Mouse (Mus musculus): ENCODE results near the gene Usp17le. TPM values are rescaled to one million over a fixed set of nuclear protein-coding genes. Genes with fewer than 3 reads are reported as not detected.
"Not testable (repeated sequence)": the region's sequence is repeated elsewhere in the genome, so short reads cannot be mapped to it uniquely, and the experiment has no call there.

The Usp17le gene
- not detected in 2 replicates for polyA plus RNA-seq (2014; fragmentation: Nextera tagmentation; extraction: Ambion mirVana)

- H3K4me3 ChIP-seq (ENCODE audit: low read depth, low read length); H3K9me3 ChIP-seq (ENCODE audit: low read depth, low read length); H3K9ac ChIP-seq; H3K27me3 ChIP-seq (ENCODE audit: insufficient read depth, low read length); H3K27ac ChIP-seq (ENCODE audit: low read depth); H3K36me3 ChIP-seq (ENCODE audit: insufficient read depth); H3K4me1 ChIP-seq (ENCODE audit: insufficient read depth); ATAC-seq (ENCODE audit: insufficient read depth); H3K4me2 ChIP-seq; DNase-seq: not testable (repeated sequence)
- 60% methylated on average over 2 of the region's 2 CpGs for WGBS
Measured at GRCm38 (mm10) chr7:104777370-104777769, at the start of gene Usp17le. TSS of gene Usp17le (minus strand) at chr7:104777470.

- not testable (repeated sequence) for H3K27ac ChIP-seq (ENCODE audit: low read depth); H3K9me3 ChIP-seq (ENCODE audit: low read depth, low read length); H3K36me3 ChIP-seq (ENCODE audit: insufficient read depth); H3K4me2 ChIP-seq; DNase-seq; H3K27me3 ChIP-seq (ENCODE audit: insufficient read depth, low read length); H3K4me3 ChIP-seq (ENCODE audit: low read depth, low read length); H3K4me1 ChIP-seq (ENCODE audit: insufficient read depth); ATAC-seq (ENCODE audit: insufficient read depth); H3K9ac ChIP-seq
- 79% methylated on average over 8 of the region's 8 CpGs for WGBS
Measured at GRCm38 (mm10) chr7:104810335-104810734, 33.1 kb upstream of the Usp17le start.

- Histone ChIP-seq H3K27me3 (ENCODE audit: insufficient read depth, low read length) (no peaks in the 10 kb centered on the region), H3K9ac (no peak overlapping the region), H3K4me1 (ENCODE audit: insufficient read depth) (no peaks in the 10 kb centered on the region), H3K27ac (ENCODE audit: low read depth) (no peak overlapping the region), H3K4me3 (ENCODE audit: low read depth, low read length) (no peak overlapping the region), H3K36me3 (ENCODE audit: insufficient read depth) (no peaks in the 10 kb centered on the region), H3K9me3 (ENCODE audit: low read depth, low read length) (no peaks in the 10 kb centered on the region), H3K4me2 (no peak overlapping the region)
- 71% methylated on average over 1 of the region's 1 CpGs for WGBS
- ATAC-seq (ENCODE audit: insufficient read depth) (no peak), DNase-seq (no peak)
- no peak for TF ChIP-seq CTCF (IDR thresholded peaks at IDR 0.05; ENCODE audit: low read depth)
Measured at GRCm38 (mm10) chr7:104790796-104791195, 13.5 kb upstream of the Usp17le start.

Other genes starting within 250 kb of the Usp17le start
- gene Olfr651, start 227.3 kb downstream of the Usp17le start, polyA plus RNA-seq (2014; fragmentation: Nextera tagmentation; extraction: Ambion mirVana), result not detected in 2 replicates
- not detected in 2 replicates for gene Olfr652, start 216.6 kb downstream of the Usp17le start, polyA plus RNA-seq (2014; fragmentation: Nextera tagmentation; extraction: Ambion mirVana)
- gene Olfr653, start 200.2 kb downstream of the Usp17le start, polyA plus RNA-seq (2014; fragmentation: Nextera tagmentation; extraction: Ambion mirVana), result not detected in 2 replicates
- not detected in 2 replicates for gene Olfr654, start 190.4 kb downstream of the Usp17le start, polyA plus RNA-seq (2014; fragmentation: Nextera tagmentation; extraction: Ambion mirVana)
- not detected in 2 replicates for gene Olfr655, start 175.7 kb downstream of the Usp17le start, polyA plus RNA-seq (2014; fragmentation: Nextera tagmentation; extraction: Ambion mirVana)
- gene Olfr656, start 163.5 kb downstream of the Usp17le start, polyA plus RNA-seq (2014; fragmentation: Nextera tagmentation; extraction: Ambion mirVana), result not detected in 2 replicates
- gene Olfr657, start 152.7 kb downstream of the Usp17le start, polyA plus RNA-seq (2014; fragmentation: Nextera tagmentation; extraction: Ambion mirVana), result not detected in 2 replicates
- 0.07 TPM in 1 of 2 replicates, not detected in the other for gene Olfr658, start 130.2 kb downstream of the Usp17le start, polyA plus RNA-seq (2014; fragmentation: Nextera tagmentation; extraction: Ambion mirVana)
- gene Olfr659, start 110.7 kb downstream of the Usp17le start, polyA plus RNA-seq (2014; fragmentation: Nextera tagmentation; extraction: Ambion mirVana), result not detected in 2 replicates
- gene Olfr661, start 91.0 kb downstream of the Usp17le start, polyA plus RNA-seq (2014; fragmentation: Nextera tagmentation; extraction: Ambion mirVana), result not detected in 2 replicates
- gene Usp17lb, start 65.1 kb upstream of the Usp17le start, polyA plus RNA-seq (2014; fragmentation: Nextera tagmentation; extraction: Ambion mirVana), result not detected in 2 replicates
- not detected in 2 replicates for gene Usp17la, start 79.5 kb upstream of the Usp17le start, polyA plus RNA-seq (2014; fragmentation: Nextera tagmentation; extraction: Ambion mirVana)
- gene Olfr665, start 100.6 kb upstream of the Usp17le start, polyA plus RNA-seq (2014; fragmentation: Nextera tagmentation; extraction: Ambion mirVana), result not detected in 2 replicates
- not detected in 2 replicates for gene Olfr666, start 118.5 kb upstream of the Usp17le start, polyA plus RNA-seq (2014; fragmentation: Nextera tagmentation; extraction: Ambion mirVana)
- not detected in 2 replicates for gene Olfr667, start 144.0 kb upstream of the Usp17le start, polyA plus RNA-seq (2014; fragmentation: Nextera tagmentation; extraction: Ambion mirVana)
- not detected in 2 replicates for gene Olfr668, start 150.6 kb upstream of the Usp17le start, polyA plus RNA-seq (2014; fragmentation: Nextera tagmentation; extraction: Ambion mirVana)
- gene Olfr669, start 156.8 kb upstream of the Usp17le start, polyA plus RNA-seq (2014; fragmentation: Nextera tagmentation; extraction: Ambion mirVana), result not detected in 2 replicates
- gene Olfr670, start 185.2 kb upstream of the Usp17le start, polyA plus RNA-seq (2014; fragmentation: Nextera tagmentation; extraction: Ambion mirVana), result not detected in 2 replicates
- not detected in 2 replicates for gene Olfr671, start 201.7 kb upstream of the Usp17le start, polyA plus RNA-seq (2014; fragmentation: Nextera tagmentation; extraction: Ambion mirVana)
- gene Olfr672, start 224.6 kb upstream of the Usp17le start, polyA plus RNA-seq (2014; fragmentation: Nextera tagmentation; extraction: Ambion mirVana), result not detected in 2 replicates